Mouse (Mus musculus) forebrain, embryonic 11.5 days (tissue): ENCODE measurements around the gene St6gal1. TPM values are rescaled to one million over a fixed set of nuclear protein-coding genes. Genes with fewer than 3 reads are reported as not detected.
A peak's percentile ranks its signal among the peaks of the same experiment; 100 is the strongest.

Experiments used
- ATAC-seq: fragments of 200-750 bp; cut with Nextera tagmentation; replicated peaks from 2 replicates; pipeline ENCODE4 v1.8.0; 2017; ENCODE audit warnings: moderate TSS enrichment; ENCODE audit not compliant: low FRiP score
- DNase-seq: peaks from one replicate; pipeline ENCODE4 v3.0.0-alpha.2; 2017; ENCODE audit warnings: low spot score
- H3K27ac ChIP-seq: fragments of 300-500 bp; sonication (generic); 2 replicates; pipeline ENCODE4 v1.5.1; 2014; ENCODE audit warnings: low read depth, low read length
- H3K27me3 ChIP-seq: fragments of 300-500 bp; sonication (generic); 2 replicates; pipeline ENCODE4 v1.6.1; 2014; ENCODE audit warnings: mild to moderate bottlenecking, low read length, mixed read lengths; ENCODE audit not compliant: control insufficient read depth, insufficient read depth
- H3K36me3 ChIP-seq: fragments of 300-500 bp; sonication (generic); 2 replicates; pipeline ENCODE4 v1.6.1; 2014; ENCODE audit warnings: mild to moderate bottlenecking, low read length, moderate library complexity, mixed read lengths; ENCODE audit not compliant: control insufficient read depth, insufficient read depth
- H3K4me1 ChIP-seq: fragments of 300-500 bp; sonication (generic); replicated peaks from 2 replicates; pipeline ENCODE4 v1.6.1; 2014; ENCODE audit warnings: low read length, mixed read lengths; ENCODE audit not compliant: control insufficient read depth, insufficient read depth
- H3K4me2 ChIP-seq: fragments of 300-500 bp; sonication (generic); 2 replicates; pipeline ENCODE4 v1.6.1; 2014; ENCODE audit warnings: low read depth, mild to moderate bottlenecking, low read length, moderate library complexity, mixed read lengths; ENCODE audit not compliant: severe bottlenecking
- H3K4me3 ChIP-seq: fragments of 300-500 bp; sonication (generic); 2 replicates; pipeline ENCODE4 v1.5.1; 2014; ENCODE audit warnings: low read depth, low read length
- H3K9ac ChIP-seq: fragments of 300-500 bp; sonication (generic); 2 replicates; pipeline ENCODE4 v1.6.1; 2014; ENCODE audit warnings: low read length
- H3K9me3 ChIP-seq: fragments of 300-500 bp; sonication (generic); 2 replicates; pipeline ENCODE4 v1.6.1; 2016; ENCODE audit warnings: low read length, mixed read lengths; ENCODE audit not compliant: control insufficient read depth
- WGBS: fragments of 180-500 bp; shearing (Covaris S2); extraction: QIAGEN DNeasy Blood & Tissue Kit; methylation state at CpG from one replicate; pipeline ENCODE4 v1.1.7; 2014; 5-methylcytosine and 5-hydroxymethylcytosine counted together
- polyA plus RNA-seq: library from polyadenylated mRNA; unstranded; fragments of >200 nt; fragmentation: Nextera tagmentation; extraction: Ambion mirVana; gene quantifications from 2 replicates; pipeline ENCODE4 v1.2.1, GENCODE M21; 2014

St6gal1 gene
- polyA plus RNA-seq, 1 experiment from 2014 or later, result 24.7 TPM

DNA sequence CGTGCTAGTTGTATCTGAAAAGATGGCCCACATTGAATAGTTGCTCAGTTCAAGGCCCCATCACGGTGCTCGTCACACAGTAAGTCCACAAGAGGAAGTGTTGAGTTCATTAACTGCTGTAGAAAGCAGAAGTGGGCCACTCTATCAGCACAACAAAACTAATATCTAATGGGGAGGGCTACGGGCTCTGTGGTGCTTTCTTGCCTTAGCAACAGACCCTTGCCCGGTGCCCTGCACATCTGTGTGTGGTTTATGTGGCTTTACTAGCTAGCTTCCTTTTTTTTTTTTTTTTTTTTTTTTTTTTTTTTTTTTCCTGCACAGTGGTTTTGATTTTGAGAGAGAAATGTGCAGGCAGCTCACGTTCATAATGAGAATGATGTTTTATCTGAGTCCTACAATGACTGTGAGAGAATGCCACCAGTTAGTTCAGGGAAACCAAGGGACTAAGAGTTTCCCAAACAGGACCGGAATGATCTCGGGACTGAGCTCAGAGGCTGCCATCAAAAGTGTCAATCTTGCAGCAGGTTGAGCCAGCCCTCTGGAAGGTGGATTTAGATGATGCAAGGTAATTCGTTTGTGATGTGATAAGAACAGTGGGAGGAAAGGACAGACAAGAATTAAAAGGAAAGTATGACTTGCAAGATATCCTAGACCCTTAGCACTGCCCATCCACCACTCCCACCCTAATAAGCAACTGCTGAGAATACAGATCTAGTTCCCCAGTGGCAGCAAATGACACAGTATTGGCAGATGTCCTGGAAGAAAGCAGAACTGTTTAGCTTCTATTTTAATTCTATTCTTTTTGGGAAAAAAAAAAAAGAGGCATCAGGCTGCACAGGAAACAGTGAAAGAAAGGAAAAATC is 55.6 kb downstream of the St6gal1 start:
- ATAC-seq (no peak), DNase-seq (no peak)
- WGBS, result 75% methylated on average over 9 of the region's 9 CpGs

DNA sequence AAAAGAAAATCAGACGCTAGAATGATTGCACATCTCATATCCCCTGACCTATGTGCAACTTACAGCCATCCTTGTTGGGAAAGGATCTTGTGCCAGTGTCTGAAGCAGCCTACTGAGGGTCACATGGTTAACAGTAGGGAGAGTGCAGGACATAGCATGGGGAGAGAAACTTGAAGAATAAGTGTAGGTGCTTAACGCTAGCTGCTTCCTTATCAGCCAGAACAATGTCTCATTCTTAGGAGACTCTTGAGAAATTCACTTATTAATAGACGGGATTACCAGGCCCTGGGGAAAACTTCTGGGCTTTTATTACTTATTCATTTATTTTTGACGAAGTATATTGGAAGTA is 56.2 kb downstream of the St6gal1 start:
- DNase-seq, result no peak
- Histone ChIP-seq H3K9ac (no peak overlapping the region), H3K27me3 (no peaks in the 10 kb centered on the region), H3K36me3 (no peaks in the 10 kb centered on the region), H3K27ac (no peak overlapping the region), H3K4me1 (no peaks in the 10 kb centered on the region), H3K4me2 (no peak overlapping the region), H3K4me3 (no peak overlapping the region), H3K9me3 (no peaks in the 10 kb centered on the region)
- no peak for ATAC-seq
- 80% methylated on average over 4 of the region's 4 CpGs for WGBS

More for the DNA sequence above, 55.6 kb downstream of the St6gal1 start:
- Histone ChIP-seq H3K36me3 (no peaks in the 10 kb centered on the region), H3K27ac (no peak overlapping the region), H3K27me3 (no peaks in the 10 kb centered on the region), H3K4me3 (no peak overlapping the region), H3K4me1 (no peaks in the 10 kb centered on the region), H3K9me3 (no peaks in the 10 kb centered on the region), H3K4me2 (no peak overlapping the region), H3K9ac (no peak overlapping the region)

- no peak overlapping the region for H3K4me3 ChIP-seq
- H3K27me3 ChIP-seq, result no peaks in the 10 kb centered on the region
- no peaks in the 10 kb centered on the region for H3K4me1 ChIP-seq
- no peak overlapping the region for H3K9ac ChIP-seq
- WGBS, result 94% methylated on average over 5 of the region's 5 CpGs
- no peak overlapping the region for H3K27ac ChIP-seq
- no peaks in the 10 kb centered on the region for H3K36me3 ChIP-seq
- no peak for ATAC-seq
- no peaks in the 10 kb centered on the region for H3K9me3 ChIP-seq
- no peak overlapping the region for H3K4me2 ChIP-seq
- no peak for DNase-seq
Measured at GRCm38 (mm10) chr16:23282241-23282640, 57.7 kb downstream of the St6gal1 start.

- 89% methylated on average over 5 of the region's 5 CpGs for WGBS
- H3K4me2 ChIP-seq, result no peak overlapping the region
- no peaks in the 10 kb centered on the region for H3K36me3 ChIP-seq
- no peak overlapping the region for H3K27ac ChIP-seq
- no peaks in the 10 kb centered on the region for H3K9me3 ChIP-seq
- H3K4me3 ChIP-seq, result no peak overlapping the region
- no peaks in the 10 kb centered on the region for H3K27me3 ChIP-seq
- DNase-seq (no peak), ATAC-seq (no peak)
- H3K4me1 ChIP-seq, result no peaks in the 10 kb centered on the region
- H3K9ac ChIP-seq, result no peak overlapping the region
Measured at GRCm38 (mm10) chr16:23282941-23283340, 58.4 kb downstream of the St6gal1 start.

DNA sequence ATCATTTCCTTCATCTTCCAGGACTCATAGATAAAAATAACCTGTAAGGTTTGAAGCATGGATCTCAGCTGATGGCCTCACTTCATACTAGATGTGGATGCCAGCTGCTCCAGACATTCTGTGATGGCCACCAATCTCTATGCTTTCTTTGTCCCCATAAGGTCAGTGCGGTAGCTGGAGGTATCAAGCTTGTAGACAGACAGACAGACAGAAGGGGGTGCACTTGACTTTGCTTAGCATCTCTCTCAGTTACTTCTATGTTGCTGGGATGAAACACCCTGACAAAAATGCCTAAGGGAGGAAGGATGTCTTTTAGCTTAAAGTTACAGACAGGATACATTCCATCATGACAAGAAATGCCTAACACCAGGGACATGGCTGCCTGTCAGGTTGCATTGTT is 59.1 kb downstream of the St6gal1 start:
- H3K9ac ChIP-seq, result no peak overlapping the region
- no peaks in the 10 kb centered on the region for H3K9me3 ChIP-seq
- DNase-seq, result no peak
- no peaks in the 10 kb centered on the region for H3K4me1 ChIP-seq
- no peak overlapping the region for H3K4me3 ChIP-seq
- no peaks in the 10 kb centered on the region for H3K36me3 ChIP-seq
- 91% methylated on average over 1 of the region's 1 CpGs for WGBS
- ATAC-seq, result no peak
- H3K27ac ChIP-seq, result no peak overlapping the region
- H3K27me3 ChIP-seq, result no peaks in the 10 kb centered on the region
- no peak overlapping the region for H3K4me2 ChIP-seq

GRCm38 (mm10) chr16:23284470-23285394 is 60.2 kb downstream of the St6gal1 start:
- no peaks in the 10 kb centered on the region for H3K4me1 ChIP-seq

GRCm38 (mm10) chr16:23286380-23287097 is 62.0 kb downstream of the St6gal1 start:
- no peak overlapping the region for H3K4me3 ChIP-seq
- no peaks in the 10 kb centered on the region for H3K9me3 ChIP-seq
- no peaks in the 10 kb centered on the region for H3K4me1 ChIP-seq
- H3K36me3 ChIP-seq, result no peaks in the 10 kb centered on the region
- WGBS, result 89% methylated on average over 11 of the region's 11 CpGs
- H3K9ac ChIP-seq, result no peak overlapping the region
- H3K27me3 ChIP-seq, result no peaks in the 10 kb centered on the region
- DNase-seq, result peak; percentile 38
- no peak for ATAC-seq
- H3K27ac ChIP-seq, result no peak overlapping the region
- no peak overlapping the region for H3K4me2 ChIP-seq

More at GRCm38 (mm10) chr16:23284470-23285394, 60.2 kb downstream of the St6gal1 start:
- no peak overlapping the region for H3K4me3 ChIP-seq
- H3K9me3 ChIP-seq, result no peaks in the 10 kb centered on the region
- H3K27ac ChIP-seq, result no peak overlapping the region
- WGBS, result 92% methylated on average over 15 of the region's 15 CpGs
- no peak overlapping the region for H3K4me2 ChIP-seq
- no peaks in the 10 kb centered on the region for H3K36me3 ChIP-seq
- H3K9ac ChIP-seq, result no peak overlapping the region
- DNase-seq, result no peak
- no peak for ATAC-seq
- no peaks in the 10 kb centered on the region for H3K27me3 ChIP-seq

DNA sequence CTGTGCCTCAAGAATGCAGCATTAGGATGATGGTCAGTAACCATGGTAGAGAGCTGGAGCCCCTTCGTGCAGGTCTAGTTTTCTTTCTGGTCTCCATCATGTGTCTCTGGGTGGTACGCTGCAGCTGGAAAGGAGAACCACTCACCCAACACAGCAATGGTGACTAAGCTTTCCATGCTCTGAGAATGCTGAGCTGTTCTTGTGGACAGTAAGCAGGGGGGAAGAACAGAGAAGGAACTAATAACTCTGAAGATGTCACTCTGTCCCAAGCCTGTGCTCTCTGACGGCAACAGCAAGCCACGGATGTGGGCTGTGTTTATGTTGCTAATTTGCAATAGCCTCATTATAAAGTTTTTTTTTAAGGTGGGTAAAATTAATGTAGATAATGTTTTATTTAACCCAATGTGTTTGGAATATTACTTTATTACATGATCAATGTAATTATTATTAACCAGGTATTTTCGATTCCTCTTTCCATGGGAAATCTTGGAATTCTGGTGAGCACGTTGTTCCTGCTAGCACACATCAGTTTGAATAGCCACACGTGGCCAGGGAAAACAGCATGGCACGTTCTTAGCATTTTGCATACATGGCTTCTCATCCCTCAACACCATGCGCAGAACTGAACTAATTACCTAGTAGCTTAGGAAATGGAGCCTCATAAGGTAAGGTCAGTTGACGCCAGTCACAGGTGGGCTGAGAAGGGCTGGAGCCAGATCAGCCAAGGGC is 62.9 kb downstream of the St6gal1 start:
- Histone ChIP-seq H3K36me3 (no peaks in the 10 kb centered on the region), H3K9ac (no peak overlapping the region), H3K9me3 (no peaks in the 10 kb centered on the region), H3K4me2 (no peak overlapping the region), H3K4me3 (no peak overlapping the region), H3K4me1 (no peaks in the 10 kb centered on the region), H3K27ac (no peak overlapping the region), H3K27me3 (no peaks in the 10 kb centered on the region)
- no peak for ATAC-seq
- WGBS, result 92% methylated on average over 10 of the region's 10 CpGs
- DNase-seq, result peak; percentile 9
